Mouse (Mus musculus) intestine, embryonic 14.5 days (tissue): ENCODE measurements around the gene Wdr82. TPM values are rescaled to one million over a fixed set of nuclear protein-coding genes. Genes with fewer than 3 reads are reported as not detected.

ENCODE experiments used
- ATAC-seq: fragments of 200-750 bp; cut with Nextera tagmentation; replicated peaks from 2 replicates; pipeline ENCODE4 v1.8.0; 2017; ENCODE audit warnings: low read depth, moderate number of reproducible peaks, moderate TSS enrichment, moderate library complexity; ENCODE audit not compliant: low FRiP score, low TSS enrichment
- DNase-seq: peaks from one replicate; pipeline ENCODE4 v3.0.0-alpha.2; 2018; ENCODE audit warnings: low spot score
- H3K27ac ChIP-seq: fragments of 300-500 bp; sonication (generic); 2 replicates; pipeline ENCODE4 v1.5.1; 2014; ENCODE audit warnings: low read depth, mild to moderate bottlenecking, control low read depth
- H3K27me3 ChIP-seq: fragments of 300-500 bp; sonication (generic); replicated peaks from 2 replicates; pipeline ENCODE4 v1.6.1; 2014; ENCODE audit warnings: low read length, control low read depth; ENCODE audit not compliant: control insufficient read depth, insufficient read depth
- H3K36me3 ChIP-seq: fragments of 300-500 bp; sonication (generic); 2 replicates; pipeline ENCODE4 v1.6.1; 2014; ENCODE audit warnings: low read length, control low read depth; ENCODE audit not compliant: control insufficient read depth, insufficient read depth
- H3K4me1 ChIP-seq: fragments of 300-500 bp; sonication (generic); replicated peaks from 2 replicates; pipeline ENCODE4 v1.6.1; 2014; ENCODE audit warnings: low read length, control low read depth, mixed read lengths; ENCODE audit not compliant: control insufficient read depth, insufficient read depth
- H3K4me2 ChIP-seq: fragments of 300-500 bp; sonication (generic); 2 replicates; pipeline ENCODE4 v1.6.1; 2014; ENCODE audit warnings: low read length
- H3K4me3 ChIP-seq: fragments of 300-500 bp; sonication (generic); 2 replicates; pipeline ENCODE4 v1.5.1; 2014; ENCODE audit warnings: low read depth, low read length, control low read depth, mixed read lengths
- H3K9ac ChIP-seq: fragments of 300-500 bp; sonication (generic); 2 replicates; pipeline ENCODE4 v1.6.1; 2014; ENCODE audit warnings: mild to moderate bottlenecking, low read length
- H3K9me3 ChIP-seq: fragments of 300-500 bp; sonication (generic); 2 replicates; pipeline ENCODE4 v1.6.1; 2016; ENCODE audit warnings: low read length, control low read depth; ENCODE audit not compliant: control insufficient read depth
- WGBS: fragments of 180-500 bp; shearing (Covaris S2); extraction: QIAGEN DNeasy Blood & Tissue Kit; methylation state at CpG from one replicate; pipeline ENCODE4 v1.1.7; 2014; 5-methylcytosine and 5-hydroxymethylcytosine counted together
- polyA plus RNA-seq: library from polyadenylated mRNA; unstranded; fragments of >200 nt; fragmentation: Nextera tagmentation; extraction: Ambion mirVana; gene quantifications from 2 replicates; pipeline ENCODE4 v1.2.1, GENCODE M21; 2014

Wdr82 gene
- 22.9 and 23.8 TPM in 2 replicates for polyA plus RNA-seq

GRCm38 (mm10) chr9:106170556-106171345 lies at the start of gene Wdr82:
Gene Wdr82 (plus strand): TSS chr9:106170928.
- DNase-seq (peak; percentile 96), ATAC-seq (peak; percentile 93)
- no peaks in the 10 kb centered on the region for H3K9me3 ChIP-seq
- H3K27me3 ChIP-seq: no peaks in the 10 kb centered on the region
- H3K27ac ChIP-seq: peak within 1 kb of the TSS; percentile 91
- peaks cover 30% of the 10 kb centered on the region for H3K4me1 ChIP-seq
- no peaks in the 10 kb centered on the region for H3K36me3 ChIP-seq
- peak within 1 kb of the TSS; percentile 73 for H3K4me2 ChIP-seq
- under 1% methylated on average over 73 of the region's 81 CpGs for WGBS
- peak within 1 kb of the TSS; percentile 76 for H3K9ac ChIP-seq
- H3K4me3 ChIP-seq: peak within 1 kb of the TSS; percentile 82

- Histone ChIP-seq H3K4me1 (no peaks in the 10 kb centered on the region), H3K27me3 (no peaks in the 10 kb centered on the region), H3K9ac (no peak overlapping the region), H3K4me3 (no peak overlapping the region), H3K36me3 (no peaks in the 10 kb centered on the region), H3K27ac (no peak overlapping the region), H3K9me3 (no peaks in the 10 kb centered on the region), H3K4me2 (no peak overlapping the region)
- DNase-seq: no peak
- WGBS: 47% methylated on average over 4 of the region's 4 CpGs
- no peak; the same call in 1 of the 2 replicates for ATAC-seq
Observed at GRCm38 (mm10) chr9:106123599-106123998, 47.1 kb upstream of the Wdr82 start.

GRCm38 (mm10) chr9:106126786-106127251 lies 43.9 kb upstream of the Wdr82 start:
- Histone ChIP-seq H3K4me3 (no peak overlapping the region), H3K4me2 (no peak overlapping the region), H3K27ac (no peak overlapping the region), H3K9me3 (no peaks in the 10 kb centered on the region), H3K36me3 (no peaks in the 10 kb centered on the region), H3K9ac (no peak overlapping the region), H3K4me1 (no peaks in the 10 kb centered on the region), H3K27me3 (no peaks in the 10 kb centered on the region)
- ATAC-seq (peak; percentile 50; the same call in 1 of the 2 replicates), DNase-seq (no peak)
- WGBS: 34% methylated on average over 2 of the region's 2 CpGs

- Histone ChIP-seq H3K9ac (no peak overlapping the region), H3K27ac (no peak overlapping the region), H3K9me3 (no peaks in the 10 kb centered on the region), H3K27me3 (no peaks in the 10 kb centered on the region), H3K4me2 (no peak overlapping the region), H3K36me3 (no peaks in the 10 kb centered on the region), H3K4me1 (no peaks in the 10 kb centered on the region), H3K4me3 (no peak overlapping the region)
- ATAC-seq: no peak
- WGBS: 78% methylated on average over 2 of the region's 2 CpGs
- DNase-seq: no peak
Observed at GRCm38 (mm10) chr9:106129072-106129471, 41.7 kb upstream of the Wdr82 start.

GRCm38 (mm10) chr9:106130250-106130649 lies 40.5 kb upstream of the Wdr82 start:
- DNase-seq (no peak), ATAC-seq (no peak)
- 81% methylated on average over 7 of the region's 7 CpGs for WGBS
- Histone ChIP-seq H3K4me1 (no peaks in the 10 kb centered on the region), H3K9ac (no peak overlapping the region), H3K4me3 (no peak overlapping the region), H3K9me3 (no peaks in the 10 kb centered on the region), H3K4me2 (no peak overlapping the region), H3K27ac (no peak overlapping the region), H3K27me3 (no peaks in the 10 kb centered on the region), H3K36me3 (no peaks in the 10 kb centered on the region)

- DNase-seq (no peak), ATAC-seq (no peak)
- H3K27ac ChIP-seq: no peak overlapping the region
Observed at GRCm38 (mm10) chr9:106137671-106138216, 33.0 kb upstream of the Wdr82 start.

DNA sequence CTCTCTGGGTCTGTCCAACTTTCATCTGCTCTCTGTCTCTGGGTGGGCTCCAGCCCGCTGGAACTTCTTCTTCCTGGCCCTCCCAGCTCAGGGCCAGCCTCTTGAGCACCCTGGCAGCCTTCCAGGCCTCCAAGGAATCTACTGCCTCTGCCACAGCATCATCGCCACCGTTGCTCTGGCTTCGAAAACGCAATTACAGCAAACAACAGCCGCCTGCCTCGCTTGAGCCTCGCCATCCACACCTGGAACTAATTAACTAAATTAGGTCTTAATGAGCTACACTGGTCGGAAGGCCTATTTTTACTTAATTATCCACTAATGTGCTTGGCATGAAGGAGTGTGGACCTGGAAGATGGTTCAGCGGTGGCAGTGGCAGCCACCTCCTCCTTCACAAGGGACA lies 31.0 kb upstream of the Wdr82 start:
- no peaks in the 10 kb centered on the region; the same call in 1 of the 2 replicates for H3K4me1 ChIP-seq
- no peak for DNase-seq
- ATAC-seq: no peak
- H3K27me3 ChIP-seq: no peaks in the 10 kb centered on the region
- no peaks in the 10 kb centered on the region for H3K9me3 ChIP-seq
- H3K4me2 ChIP-seq: no peak overlapping the region
- H3K27ac ChIP-seq: no peak overlapping the region
- 56% methylated on average over 10 of the region's 10 CpGs for WGBS
- no peak overlapping the region for H3K4me3 ChIP-seq
- H3K36me3 ChIP-seq: no peaks in the 10 kb centered on the region
- H3K9ac ChIP-seq: no peak overlapping the region

More at GRCm38 (mm10) chr9:106137671-106138216, 33.0 kb upstream of the Wdr82 start:
- WGBS: 66% methylated on average over 10 of the region's 10 CpGs
- Histone ChIP-seq H3K9me3 (no peaks in the 10 kb centered on the region), H3K36me3 (no peaks in the 10 kb centered on the region), H3K4me1 (no peaks in the 10 kb centered on the region; the same call in 1 of the 2 replicates), H3K9ac (no peak overlapping the region), H3K4me3 (no peak overlapping the region), H3K27me3 (no peaks in the 10 kb centered on the region), H3K4me2 (no peak overlapping the region)

GRCm38 (mm10) chr9:106141955-106142354 lies 28.8 kb upstream of the Wdr82 start:
- Histone ChIP-seq H3K27me3 (no peaks in the 10 kb centered on the region), H3K9ac (no peak overlapping the region), H3K27ac (no peak overlapping the region), H3K4me2 (no peak overlapping the region), H3K36me3 (no peaks in the 10 kb centered on the region), H3K9me3 (no peaks in the 10 kb centered on the region), H3K4me3 (no peak overlapping the region), H3K4me1 (no peaks in the 10 kb centered on the region; the same call in 1 of the 2 replicates)
- ATAC-seq (no peak), DNase-seq (no peak)
- WGBS: 81% methylated on average over 12 of the region's 12 CpGs
